Mouse (Mus musculus) lung, embryonic 15.5 days (tissue): ENCODE measurements around the gene Gtf3c1. TPM values are rescaled to one million over a fixed set of nuclear protein-coding genes. Genes with fewer than 3 reads are reported as not detected.

ENCODE experiments used
- ATAC-seq: fragments of 200-750 bp; cut with Nextera tagmentation; 2 replicates; pipeline ENCODE4 v1.8.0; 2017; ENCODE audit warnings: moderate number of reproducible peaks, borderline replicate concordance; ENCODE audit not compliant: low FRiP score, low TSS enrichment; ENCODE audit errors: extremely low read depth
- H3K27ac ChIP-seq: fragments of 300-500 bp; sonication (generic); 2 replicates; pipeline ENCODE4 v1.5.1; 2015; ENCODE audit warnings: moderate library complexity, mild to moderate bottlenecking, inconsistent platforms
- H3K27me3 ChIP-seq: fragments of 300-500 bp; sonication (generic); 2 replicates; pipeline ENCODE4 v1.6.1; 2015; ENCODE audit warnings: inconsistent platforms
- H3K36me3 ChIP-seq: fragments of 300-500 bp; sonication (generic); 2 replicates; pipeline ENCODE4 v1.6.1; 2015; ENCODE audit warnings: inconsistent platforms
- H3K4me1 ChIP-seq: fragments of 300-500 bp; sonication (generic); 2 replicates; pipeline ENCODE4 v1.6.1; 2015; ENCODE audit warnings: inconsistent platforms
- H3K4me2 ChIP-seq: fragments of 300-500 bp; sonication (generic); 2 replicates; pipeline ENCODE4 v1.6.1; 2015; ENCODE audit warnings: inconsistent platforms, mild to moderate bottlenecking, moderate library complexity
- H3K4me3 ChIP-seq: fragments of 300-500 bp; sonication (generic); 2 replicates; pipeline ENCODE4 v1.5.1; 2015; ENCODE audit warnings: mild to moderate bottlenecking, inconsistent platforms
- H3K9ac ChIP-seq: fragments of 300-500 bp; sonication (generic); 2 replicates; pipeline ENCODE4 v1.6.1; 2015; ENCODE audit warnings: inconsistent platforms
- H3K9me3 ChIP-seq: fragments of 300-500 bp; sonication (generic); 2 replicates; pipeline ENCODE4 v1.6.1; 2016; ENCODE audit warnings: inconsistent platforms
- WGBS: fragments of 180-500 bp; shearing (Covaris S2); methylation state at CpG from one replicate; pipeline ENCODE4 v1.1.7; 2015; 5-methylcytosine and 5-hydroxymethylcytosine counted together
- polyA plus RNA-seq: library from polyadenylated mRNA; unstranded; fragments of >200 nt; fragmentation: Nextera tagmentation; extraction: Ambion mirVana; gene quantifications from 2 replicates; pipeline ENCODE4 v1.2.1, GENCODE M21; 2015

Gtf3c1 gene
- 27.7 and 29.5 TPM in 2 replicates for polyA plus RNA-seq

GRCm38 (mm10) chr7:125707593-125708022 lies at the start of gene Gtf3c1, which contains the start of gene D430042O09Rik:
TSS of gene Gtf3c1 (minus strand) at chr7:125707780.
TSS of gene D430042O09Rik (plus strand) at chr7:125707888.
- Histone ChIP-seq H3K9ac (peak within 1 kb of the TSS; percentile 88), H3K4me3 (peak within 1 kb of the TSS; percentile 79), H3K9me3 (no peaks in the 10 kb centered on the region), H3K27me3 (no peaks in the 10 kb centered on the region), H3K4me1 (peaks cover 38% of the 10 kb centered on the region), H3K36me3 (peaks cover 19% of the 10 kb centered on the region), H3K27ac (peak within 1 kb of the TSS; percentile 94), H3K4me2 (peak within 1 kb of the TSS; percentile 72)
- under 1% methylated on average over 45 of the region's 45 CpGs for WGBS
- ATAC-seq = peak; percentile 98

GRCm38 (mm10) chr7:125756806-125757205 lies 49.2 kb upstream of the Gtf3c1 start:
- peak; percentile 40; the same call in 1 of the 2 replicates for ATAC-seq
- H3K27ac ChIP-seq = 0 out of 2 replicates have a peak overlapping the region, but pooled peaks have one; percentile 8
- no peak overlapping the region for H3K4me2 ChIP-seq
- WGBS = 18% methylated on average over 6 of the region's 6 CpGs
- peaks cover 4% of the 10 kb centered on the region; the same call in 1 of the 2 replicates for H3K4me1 ChIP-seq
- H3K9me3 ChIP-seq = no peaks in the 10 kb centered on the region
- H3K27me3 ChIP-seq = no peaks in the 10 kb centered on the region
- no peak overlapping the region for H3K4me3 ChIP-seq
- H3K36me3 ChIP-seq = no peaks in the 10 kb centered on the region
- H3K9ac ChIP-seq = no peak overlapping the region

- Histone ChIP-seq H3K27ac (no peak overlapping the region), H3K36me3 (no peaks in the 10 kb centered on the region), H3K27me3 (no peaks in the 10 kb centered on the region), H3K4me1 (peaks cover 4% of the 10 kb centered on the region; the same call in 1 of the 2 replicates), H3K9me3 (no peaks in the 10 kb centered on the region), H3K9ac (no peak overlapping the region), H3K4me2 (no peak overlapping the region), H3K4me3 (no peak overlapping the region)
- 84% methylated on average over 3 of the region's 3 CpGs for WGBS
- ATAC-seq = no peak
Observed at GRCm38 (mm10) chr7:125753326-125753715, 45.7 kb upstream of the Gtf3c1 start.

- WGBS = 65% methylated on average over 7 of the region's 7 CpGs
- Histone ChIP-seq H3K4me3 (no peak overlapping the region), H3K27ac (no peak overlapping the region), H3K4me2 (no peak overlapping the region), H3K27me3 (no peaks in the 10 kb centered on the region), H3K9ac (no peak overlapping the region), H3K4me1 (no peaks in the 10 kb centered on the region), H3K9me3 (no peaks in the 10 kb centered on the region), H3K36me3 (no peaks in the 10 kb centered on the region)
- no peak for ATAC-seq
Observed at GRCm38 (mm10) chr7:125752699-125753325, 45.2 kb upstream of the Gtf3c1 start.

GRCm38 (mm10) chr7:125748186-125748585 lies 40.6 kb upstream of the Gtf3c1 start:
- ATAC-seq = no peak
- no peak overlapping the region for H3K27ac ChIP-seq
- no peaks in the 10 kb centered on the region for H3K9me3 ChIP-seq
- H3K27me3 ChIP-seq = no peaks in the 10 kb centered on the region
- H3K4me3 ChIP-seq = no peak overlapping the region
- H3K4me2 ChIP-seq = no peak overlapping the region
- 46% methylated on average over 3 of the region's 3 CpGs for WGBS
- no peak overlapping the region for H3K9ac ChIP-seq
- no peaks in the 10 kb centered on the region for H3K4me1 ChIP-seq
- no peaks in the 10 kb centered on the region for H3K36me3 ChIP-seq

- 0 out of 2 replicates have a peak, but pooled peaks have one; percentile 48 for ATAC-seq
- Histone ChIP-seq H3K27me3 (no peaks in the 10 kb centered on the region), H3K4me1 (no peaks in the 10 kb centered on the region), H3K9me3 (no peaks in the 10 kb centered on the region), H3K4me3 (no peak overlapping the region), H3K27ac (no peak overlapping the region), H3K36me3 (no peaks in the 10 kb centered on the region), H3K9ac (no peak overlapping the region), H3K4me2 (no peak overlapping the region)
- WGBS = 67% methylated on average over 7 of the region's 7 CpGs
Observed at GRCm38 (mm10) chr7:125747316-125747690, 39.7 kb upstream of the Gtf3c1 start.

GRCm38 (mm10) chr7:125746621-125747315 lies 39.2 kb upstream of the Gtf3c1 start:
- Histone ChIP-seq H3K9ac (no peak overlapping the region), H3K27me3 (no peaks in the 10 kb centered on the region), H3K9me3 (no peaks in the 10 kb centered on the region), H3K27ac (no peak overlapping the region), H3K36me3 (no peaks in the 10 kb centered on the region), H3K4me1 (no peaks in the 10 kb centered on the region), H3K4me2 (no peak overlapping the region), H3K4me3 (no peak overlapping the region)
- WGBS = 83% methylated on average over 2 of the region's 2 CpGs
- ATAC-seq = no peak

- Histone ChIP-seq H3K36me3 (no peaks in the 10 kb centered on the region), H3K4me3 (no peak overlapping the region), H3K4me2 (no peak overlapping the region), H3K9me3 (no peaks in the 10 kb centered on the region), H3K27ac (no peak overlapping the region), H3K9ac (no peak overlapping the region), H3K4me1 (no peaks in the 10 kb centered on the region), H3K27me3 (no peaks in the 10 kb centered on the region)
- WGBS = 73% methylated on average over 1 of the region's 1 CpGs
- ATAC-seq = no peak
Observed at GRCm38 (mm10) chr7:125744774-125745173, 37.2 kb upstream of the Gtf3c1 start.

GRCm38 (mm10) chr7:125741271-125741703 lies 33.7 kb upstream of the Gtf3c1 start:
- Histone ChIP-seq H3K9ac (no peak overlapping the region), H3K4me3 (no peak overlapping the region), H3K27ac (no peak overlapping the region; the same call in 1 of the 2 replicates), H3K9me3 (no peaks in the 10 kb centered on the region), H3K4me1 (no peaks in the 10 kb centered on the region), H3K27me3 (no peaks in the 10 kb centered on the region), H3K4me2 (no peak overlapping the region), H3K36me3 (no peaks in the 10 kb centered on the region)
- WGBS = 23% methylated on average over 1 of the region's 1 CpGs
- peak; percentile 79 for ATAC-seq

- no peak for ATAC-seq
- Histone ChIP-seq H3K27ac (0 out of 2 replicates have a peak overlapping the region, but pooled peaks have one; percentile 20), H3K9me3 (no peaks in the 10 kb centered on the region), H3K9ac (no peak overlapping the region), H3K27me3 (no peaks in the 10 kb centered on the region), H3K4me3 (no peak overlapping the region), H3K36me3 (no peaks in the 10 kb centered on the region), H3K4me2 (no peak overlapping the region), H3K4me1 (no peaks in the 10 kb centered on the region)
- 51% methylated on average over 2 of the region's 2 CpGs for WGBS
Observed at GRCm38 (mm10) chr7:125740521-125740920, 32.9 kb upstream of the Gtf3c1 start.

- WGBS = 85% methylated on average over 4 of the region's 4 CpGs
- Histone ChIP-seq H3K27ac (no peak overlapping the region), H3K4me2 (no peak overlapping the region), H3K9me3 (no peaks in the 10 kb centered on the region), H3K4me1 (no peaks in the 10 kb centered on the region), H3K27me3 (no peaks in the 10 kb centered on the region), H3K36me3 (no peaks in the 10 kb centered on the region), H3K4me3 (no peak overlapping the region), H3K9ac (no peak overlapping the region)
- no peak for ATAC-seq
Observed at GRCm38 (mm10) chr7:125736366-125737015, 28.9 kb upstream of the Gtf3c1 start.

- Histone ChIP-seq H3K9ac (no peak overlapping the region), H3K27me3 (no peaks in the 10 kb centered on the region), H3K27ac (no peak overlapping the region), H3K9me3 (no peaks in the 10 kb centered on the region), H3K4me3 (no peak overlapping the region), H3K4me1 (no peaks in the 10 kb centered on the region), H3K4me2 (no peak overlapping the region), H3K36me3 (no peaks in the 10 kb centered on the region)
- 81% methylated on average over 4 of the region's 4 CpGs for whole genome bisulfite sequencing
- no peak for ATAC-seq
Observed at GRCm38 (mm10) chr7:125733791-125734190, 26.2 kb upstream of the Gtf3c1 start.
